Mouse (Mus musculus) mature B cell (primary cell): ENCODE data around the gene Tbx15.
"Not testable (repeated sequence)": the region's sequence is repeated elsewhere in the genome, so short reads cannot be mapped to it uniquely, and the experiment has no call there.

ENCODE experiments used
- in situ Hi-C: fragments of 300-500 bp; cut with MboI; formaldehyde crosslinking; loops from 2 replicates; pipeline ENCODE4 v1.14.3; 2019

Gene Tbx15

GRCm38 (mm10) chr3:99266752-99267303 lies 26.6 kb downstream of the Tbx15 start:
- in situ Hi-C loops = no loop called here

DNA sequence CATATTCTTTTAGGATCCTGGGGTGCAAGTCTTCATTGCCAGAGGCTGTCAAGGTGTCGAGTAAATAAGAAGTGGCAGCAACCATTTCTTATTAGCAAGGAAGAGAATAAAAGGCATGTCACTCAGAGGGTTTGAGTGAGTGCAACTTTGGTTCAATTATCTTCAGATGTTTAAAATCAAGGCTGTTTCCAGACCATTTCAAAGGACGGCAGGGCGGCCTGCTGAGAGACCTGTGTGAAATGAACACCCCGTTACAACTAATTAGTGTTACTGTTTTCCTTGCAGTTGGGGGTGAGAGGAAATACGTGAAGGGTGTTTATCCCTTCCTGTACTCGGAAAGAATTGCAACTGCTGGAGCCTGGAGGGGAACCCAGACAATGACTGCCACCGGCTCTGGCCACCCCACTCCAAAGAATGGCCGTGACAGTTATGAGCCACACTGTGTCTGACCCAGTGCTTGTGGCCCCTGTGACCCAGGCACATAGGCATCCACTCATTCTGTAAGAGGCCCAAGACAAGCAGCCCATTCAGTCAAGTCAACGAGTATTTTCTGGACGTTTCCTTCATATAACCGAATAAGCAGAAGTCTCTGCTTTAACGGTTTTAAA lies 37.9 kb downstream of the Tbx15 start:
- in situ Hi-C loops = no loop called here

DNA sequence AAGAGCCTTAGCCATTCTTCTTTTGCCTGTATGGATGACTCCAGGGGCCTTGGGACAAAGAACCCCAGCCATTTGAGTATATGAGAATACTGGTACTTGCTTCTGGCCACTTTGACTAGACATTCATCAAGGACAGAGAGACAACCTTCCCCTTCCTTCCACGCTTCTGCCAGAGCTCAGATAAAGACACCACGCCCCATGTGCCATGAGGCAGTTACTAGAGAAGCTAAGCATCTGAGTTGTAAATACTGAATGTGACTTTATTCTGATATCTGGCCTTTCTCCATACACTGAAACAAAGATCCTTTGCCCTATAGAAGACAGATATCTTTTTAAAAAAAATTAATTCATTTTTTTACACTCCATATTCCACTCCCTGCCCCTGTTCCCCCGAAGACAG lies 39.5 kb downstream of the Tbx15 start:
- in situ Hi-C loops = no loop called here

- in situ Hi-C loops = no loop called here
Measured at GRCm38 (mm10) chr3:99281453-99281852, 41.3 kb downstream of the Tbx15 start.

DNA sequence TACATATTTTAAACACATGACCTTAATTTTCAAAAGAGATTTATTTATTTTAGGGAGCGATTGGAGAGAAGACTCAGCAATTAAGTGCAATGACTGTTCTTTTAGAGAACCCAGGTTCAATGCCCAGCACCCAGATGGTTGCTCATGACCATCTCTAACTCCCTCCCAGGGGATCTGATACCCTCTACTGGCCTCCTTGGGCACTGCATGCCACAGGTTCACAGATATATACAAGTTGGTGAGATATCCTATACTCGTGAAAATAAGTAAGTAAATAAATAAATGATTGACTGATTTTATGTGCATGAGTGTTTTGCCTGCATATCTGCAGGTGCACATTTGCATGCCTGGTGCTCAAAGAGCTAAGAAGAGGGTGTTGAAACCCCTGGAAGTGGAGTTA lies 48.1 kb downstream of the Tbx15 start:
- in situ Hi-C loops = no loop called here

- in situ Hi-C loops = no loop called here
Measured at GRCm38 (mm10) chr3:99290064-99290702, 50.0 kb downstream of the Tbx15 start.

GRCm38 (mm10) chr3:99290878-99291277 lies 50.7 kb downstream of the Tbx15 start:
- in situ Hi-C loops = no loop called here

- in situ Hi-C loops = no loop called here
Measured at GRCm38 (mm10) chr3:99291386-99291785, 51.2 kb downstream of the Tbx15 start.

DNA sequence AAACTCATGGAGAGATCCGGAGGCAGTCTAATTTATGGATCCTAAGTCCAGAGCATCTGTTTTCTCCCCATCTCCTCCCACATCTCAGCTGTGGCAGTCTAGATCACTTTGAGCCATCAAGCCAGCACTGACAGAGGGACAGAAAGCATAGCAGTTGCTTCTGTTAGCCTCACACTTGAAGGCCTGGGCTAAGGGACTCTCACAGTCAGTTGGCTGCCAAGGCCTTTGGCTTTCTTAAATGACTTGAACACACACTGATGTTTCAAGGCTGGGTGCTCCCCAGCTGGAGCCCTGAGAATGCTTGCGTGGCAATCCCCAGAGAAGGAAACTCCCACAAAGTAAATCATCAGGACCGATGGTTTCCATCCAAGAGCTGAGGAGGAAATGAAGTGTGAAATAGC lies 52.4 kb downstream of the Tbx15 start:
- in situ Hi-C loops = no loop called here

- in situ Hi-C loops = not testable (repeated sequence)
Measured at GRCm38 (mm10) chr3:99294209-99294608, 54.0 kb downstream of the Tbx15 start.

DNA sequence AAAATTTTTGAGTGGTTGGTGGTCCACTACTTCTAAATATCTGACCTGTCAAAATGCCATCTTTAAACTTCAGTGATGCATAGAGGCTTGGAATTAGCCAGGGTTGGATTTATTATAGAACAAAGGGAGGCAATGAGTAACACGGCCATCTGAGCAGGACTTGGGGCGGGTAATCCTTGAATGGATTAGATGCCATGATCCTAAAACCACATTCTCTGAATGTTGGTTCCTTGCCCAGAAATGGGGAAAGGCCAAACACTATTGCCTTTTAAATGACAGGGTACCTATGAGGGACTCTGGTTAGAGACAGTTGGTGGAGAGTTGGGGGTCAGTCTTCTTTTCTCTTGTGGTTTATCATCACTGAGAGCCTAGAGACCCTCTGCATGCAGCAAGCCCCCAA lies 55.1 kb downstream of the Tbx15 start:
- in situ Hi-C loops = no loop called here

DNA sequence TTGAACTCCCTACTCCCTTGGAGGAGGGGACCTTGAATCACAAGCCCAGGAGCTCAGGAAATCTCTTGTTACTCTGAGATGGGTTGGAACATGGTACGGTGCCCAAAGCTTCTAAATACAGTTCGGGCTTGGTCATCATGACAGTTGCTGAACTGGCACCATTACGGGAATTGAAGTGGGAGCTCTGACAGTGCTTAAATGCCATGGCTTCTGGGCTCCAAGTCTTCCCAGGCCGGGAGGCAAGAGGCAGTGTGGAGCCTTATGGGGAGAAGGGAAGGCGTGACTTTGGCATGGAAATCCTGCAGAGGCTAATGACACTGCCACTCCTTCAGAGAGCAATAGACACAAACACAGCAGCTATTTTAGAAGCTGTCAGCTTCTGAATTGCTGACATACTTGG lies 56.0 kb downstream of the Tbx15 start:
- in situ Hi-C loops = no loop called here

DNA sequence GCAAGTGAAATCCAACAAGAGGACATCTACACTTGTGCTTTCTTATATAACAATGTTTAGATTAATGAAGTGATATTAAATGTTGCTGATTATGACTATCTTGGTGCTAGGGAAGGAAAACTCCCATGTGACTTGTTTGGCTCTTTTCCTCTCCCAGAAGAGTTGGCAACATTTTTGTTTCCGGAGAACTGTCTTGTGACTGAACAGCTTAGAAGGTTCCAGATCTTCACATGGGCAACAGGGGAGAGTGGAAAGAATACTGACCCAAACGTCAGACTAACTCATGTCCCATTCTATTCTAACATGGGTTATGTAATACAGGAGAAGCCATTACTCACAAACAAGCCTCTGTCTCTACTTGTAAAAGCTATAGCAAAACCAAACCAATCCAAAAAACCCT lies 60.7 kb downstream of the Tbx15 start:
- in situ Hi-C loops = no loop called here

GRCm38 (mm10) chr3:99310877-99311276 lies 70.7 kb downstream of the Tbx15 start:
- in situ Hi-C loops = no loop called here

- in situ Hi-C loops = no loop called here
Measured at GRCm38 (mm10) chr3:99311943-99312635, 71.9 kb downstream of the Tbx15 start.

GRCm38 (mm10) chr3:99322345-99322744 lies 82.2 kb downstream of the Tbx15 start:
- in situ Hi-C loops = no loop called here

- in situ Hi-C loops = no loop called here
Measured at GRCm38 (mm10) chr3:99329316-99329715, 89.1 kb downstream of the Tbx15 start.

DNA sequence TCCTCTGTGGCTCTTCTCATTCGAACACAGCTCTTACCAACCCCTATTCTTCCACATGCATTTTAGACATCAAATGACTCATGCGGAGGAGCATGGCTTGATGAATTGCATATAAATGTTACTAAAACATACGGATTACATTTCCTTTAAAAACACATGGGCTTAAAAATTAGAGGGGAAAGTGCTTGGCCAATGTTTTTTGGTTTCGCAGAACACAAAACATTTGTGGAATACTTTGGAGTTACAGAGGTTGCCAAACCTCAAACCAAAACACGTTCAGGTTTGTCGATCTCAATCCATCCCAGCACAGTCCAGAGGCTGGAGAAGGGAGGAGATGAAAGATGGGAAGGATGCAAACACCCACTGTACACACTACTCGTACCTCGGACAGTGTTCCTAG lies 90.9 kb downstream of the Tbx15 start:
- in situ Hi-C loops = no loop called here

DNA sequence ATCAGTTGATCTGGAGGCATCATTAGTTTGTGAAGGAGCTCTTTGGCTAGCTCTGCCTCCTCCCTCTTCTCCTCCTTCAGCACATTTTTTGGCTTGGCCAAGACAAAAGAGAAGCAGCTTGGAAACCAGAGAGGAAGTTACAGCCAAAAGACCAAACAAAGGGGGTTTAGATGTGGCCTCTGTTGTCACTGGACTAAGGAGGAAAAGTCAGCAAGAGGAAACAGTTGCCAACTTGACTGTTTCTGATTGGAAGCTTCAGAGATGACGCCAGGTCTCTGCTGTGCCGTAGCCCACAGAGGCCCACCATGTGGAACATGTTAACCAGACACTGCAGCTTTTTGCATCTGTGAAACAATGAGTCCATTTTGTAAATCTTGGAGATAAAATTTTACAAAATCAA lies 96.7 kb downstream of the Tbx15 start:
- in situ Hi-C loops = no loop called here

DNA sequence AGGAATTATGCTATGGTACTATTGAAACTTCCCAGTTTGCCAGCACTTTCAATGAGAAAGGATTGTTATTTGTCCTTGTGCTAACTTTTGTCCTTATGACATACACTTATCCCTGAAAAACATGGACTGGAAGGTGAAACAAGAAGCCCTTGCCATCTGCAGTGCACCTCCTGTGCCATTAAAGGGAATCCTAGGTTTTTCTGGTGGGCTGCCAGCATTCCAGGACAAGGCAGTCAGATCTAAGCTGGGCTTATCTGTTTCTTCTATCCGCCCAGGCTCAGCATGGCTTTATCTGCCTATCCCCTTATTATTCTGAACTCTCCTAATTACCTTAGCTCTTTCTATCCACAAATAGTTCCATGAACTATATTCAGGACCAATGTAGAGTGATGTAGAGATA lies 98.6 kb downstream of the Tbx15 start:
- in situ Hi-C loops = no loop called here

GRCm38 (mm10) chr3:99340021-99340420 lies 99.8 kb downstream of the Tbx15 start:
- in situ Hi-C loops = no loop called here

GRCm38 (mm10) chr3:99379616-99380250 lies 139.6 kb downstream of the Tbx15 start:
- in situ Hi-C loops = no loop called here

- in situ Hi-C loops = no loop called here
Measured at GRCm38 (mm10) chr3:99387127-99387526, 146.9 kb downstream of the Tbx15 start.
